Mouse (Mus musculus): Measurements from ENCODE around the gene Coq9. TPM values are rescaled to one million over a fixed set of nuclear protein-coding genes. Genes with fewer than 3 reads are reported as not detected.
A peak's percentile ranks its signal among the peaks of the same experiment; 100 is the strongest.

The Coq9 gene
- 57.6 and 59.6 TPM in 2 replicates for polyA plus RNA-seq (2015; fragmentation: Nextera tagmentation; extraction: Ambion mirVana)

- peak; percentile 98 for ATAC-seq (ENCODE audit: low FRiP score, low read depth)
- peak within 1 kb of the TSS; percentile 95 for H3K4me3 ChIP-seq
- WGBS, result under 1% methylated on average over 82 of the region's 82 CpGs
Observed at GRCm38 (mm10) chr8:94837662-94838574, at the start of gene Coq9, which contains the start of gene Ciapin1. TSS of gene Coq9 (plus strand) at chr8:94838321. TSS of gene Ciapin1 (minus strand) at chr8:94838358.

GRCm38 (mm10) chr8:94789256-94789955, 48.7 kb upstream of the Coq9 start:
- Histone ChIP-seq H3K4me2 (no peak overlapping the region), H3K27ac (replicated peaks) (no peak overlapping the region), H3K27me3 (no peaks in the 10 kb centered on the region), H3K4me1 (replicated peaks) (no peaks in the 10 kb centered on the region), H3K9ac (no peak overlapping the region), H3K4me3 (no peak overlapping the region), H3K9me3 (no peaks in the 10 kb centered on the region), H3K36me3 (no peaks in the 10 kb centered on the region)
- WGBS, result 62% methylated on average over 10 of the region's 10 CpGs
- no peak for ATAC-seq (ENCODE audit: low FRiP score, low read depth)

More at GRCm38 (mm10) chr8:94837662-94838574, at the start of gene Coq9, which contains the start of gene Ciapin1:
- H3K9ac ChIP-seq, result peak within 1 kb of the TSS; percentile 94
- H3K4me1 ChIP-seq (replicated peaks), result peaks cover 18% of the 10 kb centered on the region
- H3K36me3 ChIP-seq, result no peaks in the 10 kb centered on the region
- no peaks in the 10 kb centered on the region for H3K9me3 ChIP-seq
- no peaks in the 10 kb centered on the region for H3K27me3 ChIP-seq
- peak within 1 kb of the TSS; percentile 80 for H3K4me2 ChIP-seq
- H3K27ac ChIP-seq (replicated peaks), result peak within 1 kb of the TSS; percentile 95

- Histone ChIP-seq H3K27me3 (no peaks in the 10 kb centered on the region), H3K9ac (no peak overlapping the region), H3K4me2 (no peak overlapping the region), H3K4me1 (replicated peaks) (no peaks in the 10 kb centered on the region), H3K36me3 (no peaks in the 10 kb centered on the region), H3K27ac (replicated peaks) (no peak overlapping the region), H3K4me3 (no peak overlapping the region), H3K9me3 (no peaks in the 10 kb centered on the region)
- ATAC-seq (ENCODE audit: low FRiP score, low read depth), result no peak
- WGBS, result 89% methylated on average over 4 of the region's 4 CpGs
Observed at GRCm38 (mm10) chr8:94794368-94794767, 43.8 kb upstream of the Coq9 start.

- no peak overlapping the region for H3K4me2 ChIP-seq
- H3K4me1 ChIP-seq (replicated peaks), result no peaks in the 10 kb centered on the region
- H3K4me3 ChIP-seq, result no peak overlapping the region
- ATAC-seq (ENCODE audit: low FRiP score, low read depth), result no peak
- 96% methylated on average over 2 of the region's 2 CpGs for WGBS
- H3K27me3 ChIP-seq, result no peaks in the 10 kb centered on the region
- H3K9ac ChIP-seq, result no peak overlapping the region
- no peaks in the 10 kb centered on the region for H3K9me3 ChIP-seq
- no peak overlapping the region for H3K27ac ChIP-seq (replicated peaks)
- H3K36me3 ChIP-seq, result no peaks in the 10 kb centered on the region
Observed at GRCm38 (mm10) chr8:94794782-94795181, 43.3 kb upstream of the Coq9 start.

- no peaks in the 10 kb centered on the region for H3K4me1 ChIP-seq (replicated peaks)
- no peaks in the 10 kb centered on the region for H3K9me3 ChIP-seq
- H3K36me3 ChIP-seq, result no peaks in the 10 kb centered on the region
- H3K27me3 ChIP-seq, result no peaks in the 10 kb centered on the region
- no peak overlapping the region for H3K27ac ChIP-seq (replicated peaks)
- H3K4me2 ChIP-seq, result no peak overlapping the region
- H3K9ac ChIP-seq, result no peak overlapping the region
- ATAC-seq (ENCODE audit: low FRiP score, low read depth), result no peak
- 71% methylated on average over 7 of the region's 7 CpGs for WGBS
- no peak overlapping the region for H3K4me3 ChIP-seq
Observed at GRCm38 (mm10) chr8:94800278-94800968, 37.7 kb upstream of the Coq9 start.

GRCm38 (mm10) chr8:94801293-94802095, 36.6 kb upstream of the Coq9 start:
- no peaks in the 10 kb centered on the region for H3K4me1 ChIP-seq (replicated peaks)
- H3K27ac ChIP-seq (replicated peaks), result no peak overlapping the region
- H3K36me3 ChIP-seq, result no peaks in the 10 kb centered on the region
- H3K4me2 ChIP-seq, result no peak overlapping the region
- H3K9ac ChIP-seq, result no peak overlapping the region
- WGBS, result 46% methylated on average over 14 of the region's 14 CpGs
- H3K27me3 ChIP-seq, result no peaks in the 10 kb centered on the region
- H3K4me3 ChIP-seq, result no peak overlapping the region
- no peak for ATAC-seq (ENCODE audit: low FRiP score, low read depth)
- H3K9me3 ChIP-seq, result no peaks in the 10 kb centered on the region

GRCm38 (mm10) chr8:94802375-94802774, 35.7 kb upstream of the Coq9 start:
- no peak for ATAC-seq (ENCODE audit: low FRiP score, low read depth)
- no peaks in the 10 kb centered on the region for H3K36me3 ChIP-seq
- no peak overlapping the region for H3K4me3 ChIP-seq
- WGBS, result 88% methylated on average over 4 of the region's 4 CpGs
- no peak overlapping the region for H3K4me2 ChIP-seq
- H3K9ac ChIP-seq, result no peak overlapping the region
- H3K4me1 ChIP-seq (replicated peaks), result 0 out of 2 replicates have a peak, but pooled peaks cover 2% of the 10 kb centered on the region
- H3K9me3 ChIP-seq, result no peaks in the 10 kb centered on the region
- H3K27ac ChIP-seq (replicated peaks), result no peak overlapping the region
- no peaks in the 10 kb centered on the region for H3K27me3 ChIP-seq

- no peak for ATAC-seq (ENCODE audit: low FRiP score, low read depth)
- Histone ChIP-seq H3K27me3 (no peaks in the 10 kb centered on the region), H3K27ac (replicated peaks) (no peak overlapping the region), H3K4me2 (no peak overlapping the region), H3K9me3 (no peaks in the 10 kb centered on the region), H3K9ac (no peak overlapping the region), H3K4me1 (replicated peaks) (0 out of 2 replicates have a peak, but pooled peaks cover 4% of the 10 kb centered on the region), H3K36me3 (no peaks in the 10 kb centered on the region), H3K4me3 (no peak overlapping the region)
- 77% methylated on average over 6 of the region's 6 CpGs for WGBS
Observed at GRCm38 (mm10) chr8:94803551-94803950, 34.6 kb upstream of the Coq9 start.

GRCm38 (mm10) chr8:94804546-94805340, 33.4 kb upstream of the Coq9 start:
- WGBS, result 81% methylated on average over 10 of the region's 10 CpGs
- H3K4me3 ChIP-seq, result no peak overlapping the region
- ATAC-seq (ENCODE audit: low FRiP score, low read depth), result no peak
- H3K9ac ChIP-seq, result no peak overlapping the region
- H3K4me1 ChIP-seq (replicated peaks), result 0 out of 2 replicates have a peak, but pooled peaks cover 4% of the 10 kb centered on the region
- H3K36me3 ChIP-seq, result no peaks in the 10 kb centered on the region
- H3K27me3 ChIP-seq, result no peaks in the 10 kb centered on the region
- no peak overlapping the region for H3K27ac ChIP-seq (replicated peaks)
- no peak overlapping the region for H3K4me2 ChIP-seq
- no peaks in the 10 kb centered on the region for H3K9me3 ChIP-seq

- 42% methylated on average over 4 of the region's 4 CpGs for WGBS
- H3K4me2 ChIP-seq, result no peak overlapping the region
- H3K27ac ChIP-seq (replicated peaks), result no peak overlapping the region
- H3K4me1 ChIP-seq (replicated peaks), result 0 out of 2 replicates have a peak, but pooled peaks cover 4% of the 10 kb centered on the region
- no peak overlapping the region for H3K4me3 ChIP-seq
- no peaks in the 10 kb centered on the region for H3K9me3 ChIP-seq
- H3K9ac ChIP-seq, result no peak overlapping the region
- no peaks in the 10 kb centered on the region for H3K27me3 ChIP-seq
- ATAC-seq (ENCODE audit: low FRiP score, low read depth), result no peak
- no peaks in the 10 kb centered on the region for H3K36me3 ChIP-seq
Observed at GRCm38 (mm10) chr8:94805811-94806210, 32.3 kb upstream of the Coq9 start.

All from hindbrain, embryonic 15.5 days (tissue).